8 mouse cellular contexts compared by ENCODE assay signal in the genomic region with DNA sequence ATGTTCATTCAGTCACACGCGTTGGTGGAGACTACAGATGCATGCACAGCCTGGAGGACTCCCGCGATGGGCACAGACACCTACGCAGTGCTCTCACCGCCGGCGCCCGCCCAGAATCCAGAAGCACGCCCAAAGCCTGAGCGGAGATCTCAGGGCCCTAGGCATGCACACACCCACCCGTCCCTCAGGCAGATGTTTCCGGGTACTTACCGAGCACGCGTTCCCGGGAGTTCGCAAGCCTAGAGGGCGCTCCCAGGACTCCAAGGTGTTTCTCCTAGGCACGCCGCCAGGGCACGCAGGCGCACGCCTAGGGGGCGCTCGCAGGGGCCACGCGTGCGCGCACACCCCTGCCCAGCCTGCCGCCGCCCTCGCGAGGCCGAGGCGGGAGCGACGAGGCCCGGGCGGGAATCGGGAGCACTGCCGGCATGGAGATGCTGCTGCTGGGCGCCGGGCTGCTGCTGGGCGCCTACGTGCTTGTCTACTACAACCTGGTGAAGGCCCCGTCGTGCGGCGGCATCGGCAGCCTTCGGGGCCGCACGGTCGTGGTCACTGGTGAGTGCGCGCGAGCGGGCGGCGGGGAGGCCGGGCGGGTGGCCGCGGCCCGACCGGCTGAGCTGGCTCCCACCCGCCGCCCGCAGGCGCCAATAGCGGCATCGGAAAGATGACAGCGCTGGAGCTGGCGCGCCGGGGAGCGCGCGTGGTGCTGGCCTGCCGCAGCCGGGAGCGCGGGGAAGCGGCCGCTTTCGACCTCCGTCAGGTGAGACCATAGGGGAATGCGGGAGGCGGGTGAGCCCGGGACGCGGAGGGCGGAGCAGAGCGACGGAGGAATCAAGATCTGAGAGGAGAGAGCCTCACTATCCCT. TPM values are rescaled to one million over a fixed set of nuclear protein-coding genes. Genes with fewer than 3 reads are reported as not detected.
DNase-seq lines count a peak whose midpoint lies in the region; ATAC-seq and TF ChIP-seq lines count a peak whose summit lies in the region.

Dhrs13 (plus strand) TSS at position 334 of the 862 bp plus-strand sequence.

- under 1% methylated on average over 95 of the region's 96 CpGs for WGBS in heart, embryonic 12.5 days
- WGBS in kidney, postnatal 0 days: under 1% methylated on average over 86 of the region's 96 CpGs
- WGBS in liver, embryonic 11.5 days: under 1% methylated on average over 96 of the region's 96 CpGs
- WGBS in stomach, embryonic 14.5 days: under 1% methylated on average over 96 of the region's 96 CpGs

- peaks cover 31% of the 10 kb centered on the region for H3K4me1 ChIP-seq in heart, embryonic 12.5 days (replicated peaks)
- peaks cover 8% of the 10 kb centered on the region; the same call in 1 of the 2 replicates for H3K4me1 ChIP-seq in kidney, postnatal 0 days (replicated peaks; ENCODE audit: insufficient read depth, low read length)
- H3K4me1 ChIP-seq in liver, embryonic 11.5 days (replicated peaks; ENCODE audit: control insufficient read depth, insufficient read depth, low read length): peaks cover 36% of the 10 kb centered on the region
- peaks cover 7% of the 10 kb centered on the region; the same call in 1 of the 2 replicates for H3K4me1 ChIP-seq in stomach, embryonic 14.5 days (ENCODE audit: control insufficient read depth, insufficient read depth, low read length)

- H3K27me3 ChIP-seq in heart, embryonic 12.5 days (replicated peaks): no peaks in the 10 kb centered on the region
- H3K27me3 ChIP-seq in kidney, postnatal 0 days (ENCODE audit: insufficient read depth, low read length): no peaks in the 10 kb centered on the region
- H3K27me3 ChIP-seq in liver, embryonic 11.5 days (replicated peaks; ENCODE audit: control insufficient read depth, insufficient read depth, low read length): no peaks in the 10 kb centered on the region
- H3K27me3 ChIP-seq in stomach, embryonic 14.5 days (ENCODE audit: control insufficient read depth, insufficient read depth, low read length): no peaks in the 10 kb centered on the region

- DNase-seq in B cell, adult 2 months: peak; percentile 82 to 85
- DNase-seq in brain, adult 2 months (ENCODE audit: low read depth, low spot score): peak; percentile 96
- DNase-seq in kidney, postnatal 0 days (ENCODE audit: low spot score): peak; percentile 95
- peak; percentile 91 for DNase-seq in liver, embryonic 11.5 days (ENCODE audit: low spot score)
- peak; percentile 93 for DNase-seq in naive thymus-derived CD4-positive, alpha-beta T cell, adult 2 months (ENCODE audit: low read depth)

- peaks cover 45% of the 10 kb centered on the region for H3K36me3 ChIP-seq in heart, embryonic 12.5 days
- H3K36me3 ChIP-seq in kidney, postnatal 0 days (ENCODE audit: insufficient read depth, low read length): peaks cover 16% of the 10 kb centered on the region; the same call in 1 of the 2 replicates
- H3K36me3 ChIP-seq in liver, embryonic 11.5 days (ENCODE audit: control insufficient read depth, insufficient read depth, low read length): peaks cover 21% of the 10 kb centered on the region
- peaks cover 22% of the 10 kb centered on the region for H3K36me3 ChIP-seq in stomach, embryonic 14.5 days (ENCODE audit: control insufficient read depth, insufficient read depth, low read length)

- TF ChIP-seq CTCF in kidney, postnatal 0 days (IDR thresholded peaks at IDR 0.05; ENCODE audit: low read depth): peak; percentile 78

- H3K27ac ChIP-seq in heart, embryonic 12.5 days (ENCODE audit: poor library complexity, severe bottlenecking): peak within 1 kb of the TSS; percentile 74
- H3K27ac ChIP-seq in kidney, postnatal 0 days: peak within 1 kb of the TSS; percentile 73
- H3K27ac ChIP-seq in liver, embryonic 11.5 days (ENCODE audit: low read depth, low read length): peak within 1 kb of the TSS; percentile 89
- H3K27ac ChIP-seq in stomach, embryonic 14.5 days (ENCODE audit: low read length): peak within 1 kb of the TSS; percentile 82

- H3K9me3 ChIP-seq in heart, embryonic 12.5 days (replicated peaks): no peaks in the 10 kb centered on the region
- H3K9me3 ChIP-seq in kidney, postnatal 0 days (replicated peaks; ENCODE audit: low read length): no peaks in the 10 kb centered on the region
- no peaks in the 10 kb centered on the region for H3K9me3 ChIP-seq in liver, embryonic 11.5 days (ENCODE audit: control insufficient read depth, low read length)
- H3K9me3 ChIP-seq in stomach, embryonic 14.5 days (ENCODE audit: control insufficient read depth, low read depth, low read length): no peaks in the 10 kb centered on the region

- H3K9ac ChIP-seq in heart, embryonic 12.5 days: peak within 1 kb of the TSS; percentile 84
- H3K9ac ChIP-seq in kidney, postnatal 0 days (ENCODE audit: low read depth, low read length): peak within 1 kb of the TSS; percentile 69
- peak within 1 kb of the TSS; percentile 84 for H3K9ac ChIP-seq in liver, embryonic 11.5 days (ENCODE audit: low read depth, low read length)
- H3K9ac ChIP-seq in stomach, embryonic 14.5 days (replicated peaks; ENCODE audit: low read depth, low read length): peak within 1 kb of the TSS; percentile 52

- peak within 1 kb of the TSS; percentile 94 for H3K4me2 ChIP-seq in heart, embryonic 12.5 days
- peak within 1 kb of the TSS; percentile 96 for H3K4me2 ChIP-seq in kidney, postnatal 0 days (ENCODE audit: low read length)
- H3K4me2 ChIP-seq in liver, embryonic 11.5 days: peak within 1 kb of the TSS; percentile 98
- peak within 1 kb of the TSS; percentile 87 for H3K4me2 ChIP-seq in stomach, embryonic 14.5 days (replicated peaks; ENCODE audit: low read depth, low read length)

- peak; percentile 93 for ATAC-seq in erythroblast, adult 5-6 weeks (replicated peaks; ENCODE audit: low FRiP score, poor library complexity, severe bottlenecking)
- peak; percentile 91 for ATAC-seq in heart, embryonic 12.5 days (ENCODE audit: insufficient number of reproducible peaks, low FRiP score)
- ATAC-seq in kidney, postnatal 0 days (replicated peaks; ENCODE audit: low FRiP score, low read depth): peak; percentile 81
- ATAC-seq in liver, embryonic 11.5 days (replicated peaks; ENCODE audit: low FRiP score): peak; percentile 95
- ATAC-seq in stomach, embryonic 14.5 days (ENCODE audit: insufficient number of reproducible peaks, insufficient read depth, low FRiP score, low read depth): peak; percentile 90

- H3K4me3 ChIP-seq in heart, embryonic 12.5 days: peak within 1 kb of the TSS; percentile 76
- peak within 1 kb of the TSS; percentile 58 for H3K4me3 ChIP-seq in kidney, postnatal 0 days (replicated peaks; ENCODE audit: low read depth, low read length)
- H3K4me3 ChIP-seq in liver, embryonic 11.5 days (ENCODE audit: low read depth, low read length): peak within 1 kb of the TSS; percentile 79
- H3K4me3 ChIP-seq in stomach, embryonic 14.5 days (ENCODE audit: low read depth, low read length): peak within 1 kb of the TSS; percentile 80

RNA-seq across cellular contexts. Expression of gene Dhrs13, which starts in this region (rescaled TPM):
- total RNA-seq in erythroblast, adult 5-6 weeks (2015; ENCODE audit: low replicate concordance): 3.1 and 6.0 TPM in 2 replicates
- total RNA-seq in erythroblast, adult 5-6 weeks (2017; ENCODE audit: low replicate concordance): 1.5 and 3.6 TPM in 2 replicates
- polyA plus RNA-seq in heart, embryonic 12.5 days (2016; fragmentation: Nextera tagmentation; extraction: Ambion mirVana): 15.3 and 15.8 TPM in 2 replicates
- 13.6 and 15.2 TPM in 2 replicates for polyA plus RNA-seq in kidney, postnatal 0 days (2015; fragmentation: Nextera tagmentation; extraction: Ambion mirVana)
- polyA plus RNA-seq in liver, embryonic 11.5 days (2014; fragmentation: Nextera tagmentation; extraction: Ambion mirVana): 23.8 and 24.9 TPM in 2 replicates
- 19.1 and 21.4 TPM in 2 replicates for polyA plus RNA-seq in stomach, embryonic 14.5 days (2014; fragmentation: Nextera tagmentation; extraction: Ambion mirVana)

Comparison
In these comparisons a context has a peak if more than half of its experiments do, and no peak if none do; other contexts are left out.
1. Peak in every context shown above with its lines: DNase-seq, ATAC-seq, H3K4me3 ChIP-seq and H3K27ac ChIP-seq.